Mouse (Mus musculus): ENCODE measurements around the gene Wscd2. TPM values are rescaled to one million over a fixed set of nuclear protein-coding genes. Genes with fewer than 3 reads are reported as not detected.

The Wscd2 gene
- polyA plus RNA-seq, 1 experiment from 2014 or later = 5.6 TPM

GRCm38 (mm10) chr5:113637631-113638030, 147.5 kb downstream of the Wscd2 start:
- no peak overlapping the region for H3K4me3 ChIP-seq
- peaks cover 76% of the 10 kb centered on the region for H3K4me1 ChIP-seq
- H3K9me3 ChIP-seq = no peaks in the 10 kb centered on the region
- no peak for ATAC-seq (ENCODE audit: borderline replicate concordance, extremely low read depth, low FRiP score, low TSS enrichment)
- no peak overlapping the region for H3K4me2 ChIP-seq
- H3K9ac ChIP-seq = no peak overlapping the region
- H3K27ac ChIP-seq = no peak overlapping the region
- no peaks in the 10 kb centered on the region for H3K27me3 ChIP-seq
- no peaks in the 10 kb centered on the region for H3K36me3 ChIP-seq
- WGBS = 77% methylated on average over 4 of the region's 4 CpGs

GRCm38 (mm10) chr5:113638055-113638454, 147.9 kb downstream of the Wscd2 start:
- no peaks in the 10 kb centered on the region for H3K27me3 ChIP-seq
- WGBS = 53% methylated on average over 12 of the region's 12 CpGs
- no peak overlapping the region for H3K27ac ChIP-seq
- H3K4me1 ChIP-seq = peaks cover 76% of the 10 kb centered on the region
- no peaks in the 10 kb centered on the region for H3K36me3 ChIP-seq
- H3K9ac ChIP-seq = no peak overlapping the region
- ATAC-seq (ENCODE audit: borderline replicate concordance, extremely low read depth, low FRiP score, low TSS enrichment) = no peak
- no peak overlapping the region for H3K4me2 ChIP-seq
- no peaks in the 10 kb centered on the region for H3K9me3 ChIP-seq
- no peak overlapping the region for H3K4me3 ChIP-seq

GRCm38 (mm10) chr5:113639126-113639525, 149.0 kb downstream of the Wscd2 start:
- no peaks in the 10 kb centered on the region for H3K36me3 ChIP-seq
- 57% methylated on average over 5 of the region's 5 CpGs for WGBS
- no peak for ATAC-seq (ENCODE audit: borderline replicate concordance, extremely low read depth, low FRiP score, low TSS enrichment)

More at GRCm38 (mm10) chr5:113639126-113639525, 149.0 kb downstream of the Wscd2 start:
- H3K9ac ChIP-seq = no peak overlapping the region
- no peaks in the 10 kb centered on the region for H3K27me3 ChIP-seq
- H3K9me3 ChIP-seq = no peaks in the 10 kb centered on the region
- peaks cover 71% of the 10 kb centered on the region for H3K4me1 ChIP-seq
- no peak overlapping the region for H3K4me3 ChIP-seq
- H3K27ac ChIP-seq = no peak overlapping the region
- H3K4me2 ChIP-seq = no peak overlapping the region

Other genes starting within 250 kb of the Wscd2 start
- 4.8 and 5.4 TPM in 2 replicates for gene Sgsm1, start 179.5 kb upstream of the Wscd2 start, polyA plus RNA-seq (2015; fragmentation: Nextera tagmentation; extraction: Ambion mirVana)
- gene Aym1, start 133.0 kb upstream of the Wscd2 start, polyA plus RNA-seq (2015; fragmentation: Nextera tagmentation; extraction: Ambion mirVana) = not detected in 2 replicates
- gene Cmklr1, start 160.1 kb downstream of the Wscd2 start, polyA plus RNA-seq (2015; fragmentation: Nextera tagmentation; extraction: Ambion mirVana) = 17.5 and 21.4 TPM in 2 replicates
- 0.24 TPM in 1 of 2 replicates, not detected in the other for gene 1700069L16Rik, start 234.4 kb downstream of the Wscd2 start, polyA plus RNA-seq (2015; fragmentation: Nextera tagmentation; extraction: Ambion mirVana)
- gene Ficd, start 245.5 kb downstream of the Wscd2 start, polyA plus RNA-seq (2015; fragmentation: Nextera tagmentation; extraction: Ambion mirVana) = 5.4 and 6.6 TPM in 2 replicates

All from lung, embryonic 15.5 days (tissue).